Mouse (Mus musculus): ENCODE measurements at regions not wholly inside any gene's neighbourhood (a gene's known extent, or its start where the extent isn't known, plus 50 kb on each side); places are given as distances from the start of the nearest gene placed in this dataset.

- Histone ChIP-seq H3K9ac (ENCODE audit: low read length) (no peak overlapping the region), H3K27me3 (ENCODE audit: control insufficient read depth, insufficient read depth, low read length) (no peaks in the 10 kb centered on the region), H3K4me3 (replicated peaks; ENCODE audit: low read length) (no peak overlapping the region), H3K4me2 (ENCODE audit: low read depth, low read length) (no peak overlapping the region), H3K4me1 (ENCODE audit: control insufficient read depth, insufficient read depth, low read length) (no peaks in the 10 kb centered on the region), H3K36me3 (ENCODE audit: control insufficient read depth, insufficient read depth, low read length) (no peaks in the 10 kb centered on the region), H3K27ac (ENCODE audit: low read length) (no peak overlapping the region), H3K9me3 (replicated peaks; ENCODE audit: control insufficient read depth, low read length) (no peaks in the 10 kb centered on the region)
- no peak for ATAC-seq (ENCODE audit: insufficient read depth, low FRiP score)
- WGBS, result 58% methylated on average over 4 of the region's 4 CpGs
Measured at GRCm38 (mm10) chr8:93643471-93644215, 108.0 kb upstream of the Ces5a start.

GRCm38 (mm10) chr8:93653421-93653820 is 117.8 kb upstream of the Ces5a start:
- 93% methylated on average over 2 of the region's 2 CpGs for WGBS
- H3K27me3 ChIP-seq (ENCODE audit: control insufficient read depth, insufficient read depth, low read length), result no peaks in the 10 kb centered on the region
- no peaks in the 10 kb centered on the region; the same call in 1 of the 2 replicates for H3K9me3 ChIP-seq (replicated peaks; ENCODE audit: control insufficient read depth, low read length)
- H3K36me3 ChIP-seq (ENCODE audit: control insufficient read depth, insufficient read depth, low read length), result no peaks in the 10 kb centered on the region
- H3K4me3 ChIP-seq (replicated peaks; ENCODE audit: low read length), result no peak overlapping the region
- no peaks in the 10 kb centered on the region for H3K4me1 ChIP-seq (ENCODE audit: control insufficient read depth, insufficient read depth, low read length)
- no peak overlapping the region for H3K4me2 ChIP-seq (ENCODE audit: low read depth, low read length)
- no peak for ATAC-seq (ENCODE audit: insufficient read depth, low FRiP score)
- H3K27ac ChIP-seq (ENCODE audit: low read length), result no peak overlapping the region
- no peak overlapping the region for H3K9ac ChIP-seq (ENCODE audit: low read length)

- WGBS, result 71% methylated on average over 14 of the region's 14 CpGs
- ATAC-seq (ENCODE audit: insufficient read depth, low FRiP score), result no peak
- H3K9me3 ChIP-seq (replicated peaks; ENCODE audit: control insufficient read depth, low read length), result no peaks in the 10 kb centered on the region; the same call in 1 of the 2 replicates
Measured at GRCm38 (mm10) chr8:93653913-93654705, 118.5 kb upstream of the Ces5a start.

GRCm38 (mm10) chr8:93655752-93656151 is 120.1 kb upstream of the Ces5a start:
- H3K9ac ChIP-seq (ENCODE audit: low read length), result no peak overlapping the region
- no peak overlapping the region for H3K4me2 ChIP-seq (ENCODE audit: low read depth, low read length)
- H3K27me3 ChIP-seq (ENCODE audit: control insufficient read depth, insufficient read depth, low read length), result no peaks in the 10 kb centered on the region
- H3K4me3 ChIP-seq (replicated peaks; ENCODE audit: low read length), result no peak overlapping the region
- H3K4me1 ChIP-seq (ENCODE audit: control insufficient read depth, insufficient read depth, low read length), result no peaks in the 10 kb centered on the region
- H3K27ac ChIP-seq (ENCODE audit: low read length), result no peak overlapping the region
- H3K36me3 ChIP-seq (ENCODE audit: control insufficient read depth, insufficient read depth, low read length), result no peaks in the 10 kb centered on the region
- 87% methylated on average over 9 of the region's 9 CpGs for WGBS
- H3K9me3 ChIP-seq (replicated peaks; ENCODE audit: control insufficient read depth, low read length), result no peaks in the 10 kb centered on the region
- no peak for ATAC-seq (ENCODE audit: insufficient read depth, low FRiP score)

More at GRCm38 (mm10) chr8:93653913-93654705, 118.5 kb upstream of the Ces5a start:
- H3K4me2 ChIP-seq (ENCODE audit: low read depth, low read length), result no peak overlapping the region
- no peak overlapping the region for H3K4me3 ChIP-seq (replicated peaks; ENCODE audit: low read length)
- H3K27me3 ChIP-seq (ENCODE audit: control insufficient read depth, insufficient read depth, low read length), result no peaks in the 10 kb centered on the region
- no peak overlapping the region for H3K27ac ChIP-seq (ENCODE audit: low read length)
- no peaks in the 10 kb centered on the region for H3K4me1 ChIP-seq (ENCODE audit: control insufficient read depth, insufficient read depth, low read length)
- no peak overlapping the region for H3K9ac ChIP-seq (ENCODE audit: low read length)
- no peaks in the 10 kb centered on the region for H3K36me3 ChIP-seq (ENCODE audit: control insufficient read depth, insufficient read depth, low read length)

- H3K4me1 ChIP-seq (ENCODE audit: control insufficient read depth, insufficient read depth, low read length), result no peaks in the 10 kb centered on the region
- WGBS, result 3% methylated on average over 15 of the region's 15 CpGs
- H3K4me2 ChIP-seq (ENCODE audit: low read depth, low read length), result peak overlapping the region; percentile 44
- H3K4me3 ChIP-seq (replicated peaks; ENCODE audit: low read length), result peak overlapping the region; percentile 29
- no peak overlapping the region for H3K27ac ChIP-seq (ENCODE audit: low read length)
- H3K27me3 ChIP-seq (ENCODE audit: control insufficient read depth, insufficient read depth, low read length), result no peaks in the 10 kb centered on the region
- H3K9me3 ChIP-seq (replicated peaks; ENCODE audit: control insufficient read depth, low read length), result no peaks in the 10 kb centered on the region
- 0 out of 2 replicates have a peak overlapping the region, but pooled peaks have one; percentile 19 for H3K9ac ChIP-seq (ENCODE audit: low read length)
- ATAC-seq (ENCODE audit: insufficient read depth, low FRiP score), result peak; percentile 86
- H3K36me3 ChIP-seq (ENCODE audit: control insufficient read depth, insufficient read depth, low read length), result no peaks in the 10 kb centered on the region
Measured at GRCm38 (mm10) chr8:93661739-93662138, 126.1 kb upstream of the Ces5a start.

GRCm38 (mm10) chr8:93662219-93662618 is 126.6 kb upstream of the Ces5a start:
- Histone ChIP-seq H3K4me3 (replicated peaks; ENCODE audit: low read length) (no peak overlapping the region; the same call in 1 of the 2 replicates), H3K9me3 (replicated peaks; ENCODE audit: control insufficient read depth, low read length) (no peaks in the 10 kb centered on the region), H3K27ac (ENCODE audit: low read length) (no peak overlapping the region), H3K36me3 (ENCODE audit: control insufficient read depth, insufficient read depth, low read length) (no peaks in the 10 kb centered on the region), H3K27me3 (ENCODE audit: control insufficient read depth, insufficient read depth, low read length) (no peaks in the 10 kb centered on the region), H3K4me2 (ENCODE audit: low read depth, low read length) (peak overlapping the region; percentile 44), H3K4me1 (ENCODE audit: control insufficient read depth, insufficient read depth, low read length) (no peaks in the 10 kb centered on the region), H3K9ac (ENCODE audit: low read length) (no peak overlapping the region)
- WGBS, result 56% methylated on average over 5 of the region's 5 CpGs
- ATAC-seq (ENCODE audit: insufficient read depth, low FRiP score), result no peak; the same call in 1 of the 2 replicates

GRCm38 (mm10) chr8:93663851-93664250 is 128.2 kb upstream of the Ces5a start:
- no peak overlapping the region for H3K4me3 ChIP-seq (replicated peaks; ENCODE audit: low read length)
- H3K27ac ChIP-seq (ENCODE audit: low read length), result no peak overlapping the region
- ATAC-seq (ENCODE audit: insufficient read depth, low FRiP score), result no peak
- H3K27me3 ChIP-seq (ENCODE audit: control insufficient read depth, insufficient read depth, low read length), result no peaks in the 10 kb centered on the region
- H3K4me2 ChIP-seq (ENCODE audit: low read depth, low read length), result no peak overlapping the region
- H3K9me3 ChIP-seq (replicated peaks; ENCODE audit: control insufficient read depth, low read length), result no peaks in the 10 kb centered on the region
- no peaks in the 10 kb centered on the region for H3K36me3 ChIP-seq (ENCODE audit: control insufficient read depth, insufficient read depth, low read length)
- H3K9ac ChIP-seq (ENCODE audit: low read length), result no peak overlapping the region
- H3K4me1 ChIP-seq (ENCODE audit: control insufficient read depth, insufficient read depth, low read length), result no peaks in the 10 kb centered on the region; the same call in 1 of the 2 replicates
- 85% methylated on average over 4 of the region's 4 CpGs for WGBS

- Histone ChIP-seq H3K4me1 (ENCODE audit: control insufficient read depth, insufficient read depth, low read length) (no peaks in the 10 kb centered on the region; the same call in 1 of the 2 replicates), H3K4me2 (ENCODE audit: low read depth, low read length) (no peak overlapping the region), H3K27me3 (ENCODE audit: control insufficient read depth, insufficient read depth, low read length) (no peaks in the 10 kb centered on the region), H3K36me3 (ENCODE audit: control insufficient read depth, insufficient read depth, low read length) (no peaks in the 10 kb centered on the region), H3K9me3 (replicated peaks; ENCODE audit: control insufficient read depth, low read length) (no peaks in the 10 kb centered on the region), H3K27ac (ENCODE audit: low read length) (no peak overlapping the region), H3K9ac (ENCODE audit: low read length) (no peak overlapping the region), H3K4me3 (replicated peaks; ENCODE audit: low read length) (no peak overlapping the region)
- 56% methylated on average over 7 of the region's 7 CpGs for WGBS
- ATAC-seq (ENCODE audit: insufficient read depth, low FRiP score), result no peak
Measured at GRCm38 (mm10) chr8:93668306-93668705, 132.7 kb upstream of the Ces5a start.

GRCm38 (mm10) chr8:93674721-93675120 is 135.0 kb upstream of the Gnao1 start:
- no peak overlapping the region for H3K9ac ChIP-seq (ENCODE audit: low read length)
- no peak overlapping the region for H3K4me2 ChIP-seq (ENCODE audit: low read depth, low read length)
- H3K27ac ChIP-seq (ENCODE audit: low read length), result no peak overlapping the region
- H3K9me3 ChIP-seq (replicated peaks; ENCODE audit: control insufficient read depth, low read length), result no peaks in the 10 kb centered on the region
- no peak for ATAC-seq (ENCODE audit: insufficient read depth, low FRiP score)
- 62% methylated on average over 3 of the region's 3 CpGs for WGBS
- no peaks in the 10 kb centered on the region for H3K36me3 ChIP-seq (ENCODE audit: control insufficient read depth, insufficient read depth, low read length)
- no peaks in the 10 kb centered on the region for H3K27me3 ChIP-seq (ENCODE audit: control insufficient read depth, insufficient read depth, low read length)
- no peaks in the 10 kb centered on the region for H3K4me1 ChIP-seq (ENCODE audit: control insufficient read depth, insufficient read depth, low read length)
- no peak overlapping the region for H3K4me3 ChIP-seq (replicated peaks; ENCODE audit: low read length)

All from stomach, embryonic 16.5 days (tissue).